Mouse (Mus musculus) neural tube, embryonic 15.5 days (tissue): Measurements from ENCODE around the gene 1110017D15Rik. TPM values are rescaled to one million over a fixed set of nuclear protein-coding genes. Genes with fewer than 3 reads are reported as not detected.
"Not testable (repeated sequence)": the region's sequence is repeated elsewhere in the genome, so short reads cannot be mapped to it uniquely, and the experiment has no call there.

ENCODE experiments used
- ATAC-seq: fragments of 200-750 bp; cut with Nextera tagmentation; 2 replicates; pipeline ENCODE4 v1.8.0; 2017; ENCODE audit warnings: mild to moderate bottlenecking, moderate TSS enrichment, moderate library complexity; ENCODE audit not compliant: low FRiP score
- H3K27ac ChIP-seq: fragments of 300-500 bp; sonication (generic); replicated peaks from 2 replicates; pipeline ENCODE4 v1.5.1; 2015; ENCODE audit warnings: mild to moderate bottlenecking, inconsistent platforms
- H3K27me3 ChIP-seq: fragments of 300-500 bp; sonication (generic); replicated peaks from 2 replicates; pipeline ENCODE4 v1.6.1; 2015; ENCODE audit warnings: inconsistent platforms
- H3K36me3 ChIP-seq: fragments of 300-500 bp; sonication (generic); 2 replicates; pipeline ENCODE4 v1.6.1; 2015; ENCODE audit warnings: inconsistent platforms
- H3K4me1 ChIP-seq: fragments of 300-500 bp; sonication (generic); 2 replicates; pipeline ENCODE4 v1.6.1; 2015; ENCODE audit warnings: inconsistent platforms
- H3K4me2 ChIP-seq: fragments of 300-500 bp; sonication (generic); 2 replicates; pipeline ENCODE4 v1.6.1; 2015; ENCODE audit warnings: inconsistent platforms, mild to moderate bottlenecking, moderate library complexity
- H3K4me3 ChIP-seq: fragments of 300-500 bp; sonication (generic); replicated peaks from 2 replicates; pipeline ENCODE4 v1.5.1; 2015; ENCODE audit warnings: mild to moderate bottlenecking, inconsistent platforms
- H3K9ac ChIP-seq: fragments of 300-500 bp; sonication (generic); replicated peaks from 2 replicates; pipeline ENCODE4 v1.6.1; 2015; ENCODE audit warnings: mild to moderate bottlenecking, inconsistent platforms
- H3K9me3 ChIP-seq: fragments of 300-500 bp; sonication (generic); replicated peaks from 2 replicates; pipeline ENCODE4 v1.6.1; 2016; ENCODE audit warnings: inconsistent platforms
- WGBS: fragments of 180-500 bp; shearing (Covaris S2); methylation state at CpG from one replicate; pipeline ENCODE4 v1.1.7; 2015; ENCODE audit warnings: mixed read lengths; 5-methylcytosine and 5-hydroxymethylcytosine counted together
- polyA plus RNA-seq: library from polyadenylated mRNA; unstranded; fragments of >200 nt; fragmentation: Nextera tagmentation; extraction: Ambion mirVana; gene quantifications from 2 replicates; pipeline ENCODE4 v1.2.1, GENCODE M21; 2015

The 1110017D15Rik gene
- polyA plus RNA-seq, 1 experiment from 2014 or later = 10.1 TPM

GRCm38 (mm10) chr4:41463051-41463738, 53.9 kb downstream of the 1110017D15Rik start:
- H3K27ac ChIP-seq, H3K9me3 ChIP-seq, H3K27me3 ChIP-seq, H3K9ac ChIP-seq, ATAC-seq, H3K36me3 ChIP-seq, H3K4me3 ChIP-seq: not testable (repeated sequence)
- 89% methylated on average over 3 of the region's 3 CpGs for WGBS
- H3K4me1 ChIP-seq = peaks cover 11% of the 10 kb centered on the region
- H3K4me2 ChIP-seq = peak overlapping the region; percentile 62; the same call in 1 of the 2 replicates

DNA sequence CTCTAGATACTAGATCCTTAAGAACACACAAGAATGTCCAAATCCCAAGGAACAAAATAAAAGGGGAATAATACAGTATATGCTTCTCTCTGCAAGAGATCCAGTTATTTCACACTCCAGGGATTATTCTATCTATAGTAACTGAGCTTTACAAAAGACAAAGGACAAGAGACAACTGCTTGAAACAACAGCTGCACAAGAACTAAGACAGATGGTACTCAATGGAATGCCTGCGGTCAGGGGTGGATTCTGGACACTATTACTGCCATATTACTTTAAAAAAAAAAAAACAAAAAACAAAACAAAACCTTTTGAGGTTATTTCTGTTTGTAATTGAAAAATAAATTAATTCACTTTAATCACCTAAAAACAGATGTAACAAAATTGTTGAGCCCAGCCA, 56.4 kb downstream of the 1110017D15Rik start:
- Histone ChIP-seq H3K4me1 (peaks cover 8% of the 10 kb centered on the region; the same call in 1 of the 2 replicates), H3K27ac (no peak overlapping the region), H3K9me3 (no peaks in the 10 kb centered on the region), H3K4me3 (no peak overlapping the region), H3K9ac (no peak overlapping the region), H3K36me3 (no peaks in the 10 kb centered on the region), H3K4me2 (no peak overlapping the region), H3K27me3 (no peaks in the 10 kb centered on the region)
- no peak for ATAC-seq
- 91% methylated on average over 1 of the region's 1 CpGs for WGBS

Other genes with a start within 250 kb of the 1110017D15Rik start
- 46.3 and 54.7 TPM in 2 replicates for gene Ubap2, start 242.2 kb downstream of the 1110017D15Rik start, polyA plus RNA-seq
- 70.7 and 70.8 TPM in 2 replicates for gene Dcaf12, start 202.4 kb downstream of the 1110017D15Rik start, polyA plus RNA-seq
- gene Ubap1, start 168.3 kb downstream of the 1110017D15Rik start, polyA plus RNA-seq = 68.1 and 69.3 TPM in 2 replicates
- gene Kif24, start 52.4 kb downstream of the 1110017D15Rik start, polyA plus RNA-seq = 2.4 and 3.0 TPM in 2 replicates
- gene Nudt2, start 52.2 kb downstream of the 1110017D15Rik start, polyA plus RNA-seq = 62.8 and 71.6 TPM in 2 replicates
- gene AI464131, start 14.3 kb downstream of the 1110017D15Rik start, polyA plus RNA-seq = 7.8 and 8.3 TPM in 2 replicates
- gene Fam219a, start 52.2 kb upstream of the 1110017D15Rik start, polyA plus RNA-seq = 15.2 and 17.9 TPM in 2 replicates
- 2.1 and 2.5 TPM in 2 replicates for gene Dnaic1, start 52.4 kb upstream of the 1110017D15Rik start, polyA plus RNA-seq
- gene Enho, start 123.0 kb upstream of the 1110017D15Rik start, polyA plus RNA-seq = 89.8 and 111 TPM in 2 replicates
- gene Cntfr, start 179.8 kb upstream of the 1110017D15Rik start, polyA plus RNA-seq = 23.1 and 27.2 TPM in 2 replicates
- 52.6 and 56.6 TPM in 2 replicates for gene Il11ra1, start 182.7 kb upstream of the 1110017D15Rik start, polyA plus RNA-seq
- 59.3 and 61.1 TPM in 2 replicates for gene Rpp25l, start 196.2 kb upstream of the 1110017D15Rik start, polyA plus RNA-seq
- 271 and 320 TPM in 2 replicates for gene Dctn3, start 205.8 kb upstream of the 1110017D15Rik start, polyA plus RNA-seq
- 1.1 and 1.6 TPM in 2 replicates for gene Arid3c, start 213.8 kb upstream of the 1110017D15Rik start, polyA plus RNA-seq
- gene Galt, start 237.9 kb upstream of the 1110017D15Rik start, polyA plus RNA-seq = 48.4 and 54.8 TPM in 2 replicates
- 92.1 and 97.3 TPM in 2 replicates for gene Sigmar1, start 238.8 kb upstream of the 1110017D15Rik start, polyA plus RNA-seq